Mouse (Mus musculus): ENCODE results near the gene 6430531B16Rik.

DNA sequence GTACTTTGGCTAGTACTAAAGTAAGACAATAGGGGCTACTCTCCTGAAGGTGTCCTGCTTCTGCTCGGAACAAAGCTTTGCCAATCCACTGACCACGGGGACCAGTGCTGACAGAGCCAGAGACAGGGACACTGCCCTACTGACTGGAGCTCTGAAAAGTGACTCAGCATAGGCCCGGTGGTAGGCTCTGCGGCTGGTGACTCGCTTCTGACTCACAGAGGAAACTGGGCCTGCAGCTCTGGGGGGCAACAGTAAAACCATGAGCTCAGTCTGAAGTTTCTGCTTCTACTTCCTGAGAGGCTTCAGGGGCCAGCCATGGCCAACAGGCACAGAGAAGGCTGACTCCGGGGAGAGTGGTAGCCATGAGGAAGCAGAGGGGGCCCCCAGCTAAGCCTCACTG lies 7.1 kb downstream of the 6430531B16Rik start:
- no peak for TF ChIP-seq POLR2A (IDR thresholded peaks at IDR 0.05; ENCODE audit: borderline replicate concordance, extremely low read depth, insufficient read depth, insufficient read length, poor library complexity, severe bottlenecking)
- TF ChIP-seq CTCF (IDR thresholded peaks at IDR 0.05; ENCODE audit: borderline replicate concordance, extremely low read depth, insufficient read depth, insufficient read length), result no peak
